Mouse (Mus musculus): ENCODE measurements at regions not wholly inside any gene's neighbourhood (a gene's known extent, or its start where the extent isn't known, plus 50 kb on each side); places are given as distances from the start of the nearest gene placed in this dataset.

DNA sequence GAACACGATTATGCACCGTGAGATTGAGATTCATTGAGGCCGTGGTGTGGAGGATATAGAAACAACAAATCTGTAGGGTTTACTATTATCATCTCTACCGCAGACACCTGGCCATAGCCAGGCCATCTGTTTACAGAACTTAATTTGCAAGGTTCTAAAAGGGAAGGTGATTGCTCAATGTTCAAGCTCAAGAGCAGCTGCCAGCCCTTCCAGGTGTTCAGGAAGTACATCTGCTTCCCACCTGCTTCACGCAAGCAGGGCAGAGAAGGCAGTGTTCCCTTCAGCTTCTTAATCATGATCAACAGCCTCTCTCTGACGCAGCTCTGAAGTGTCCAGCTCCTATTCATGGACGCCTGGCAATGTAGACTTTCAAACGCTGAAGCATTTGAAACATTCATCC lies 202.4 kb upstream of the Prdm1 start:
- DNase-seq (ENCODE audit: low spot score) = no peak

DNA sequence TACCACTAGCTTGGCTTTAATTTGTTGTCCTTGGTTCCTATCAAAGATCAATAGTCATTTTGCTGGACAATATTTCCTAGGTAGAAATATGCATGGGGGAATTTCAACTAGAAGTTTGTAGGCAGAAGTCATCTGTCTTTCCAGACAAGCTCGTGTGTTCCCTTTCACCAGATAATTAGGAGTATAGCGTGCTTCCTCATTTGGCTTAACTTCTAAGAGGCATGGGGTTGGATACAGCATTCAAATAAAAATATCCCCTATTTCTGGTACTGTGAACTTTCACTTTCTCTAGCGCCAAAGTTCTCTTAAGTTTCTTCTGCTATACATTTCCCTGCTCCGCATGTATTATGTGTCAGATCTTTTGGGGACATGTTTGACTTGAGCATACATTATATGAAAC lies 200.7 kb upstream of the Prdm1 start:
- DNase-seq (ENCODE audit: low spot score) = no peak

DNA sequence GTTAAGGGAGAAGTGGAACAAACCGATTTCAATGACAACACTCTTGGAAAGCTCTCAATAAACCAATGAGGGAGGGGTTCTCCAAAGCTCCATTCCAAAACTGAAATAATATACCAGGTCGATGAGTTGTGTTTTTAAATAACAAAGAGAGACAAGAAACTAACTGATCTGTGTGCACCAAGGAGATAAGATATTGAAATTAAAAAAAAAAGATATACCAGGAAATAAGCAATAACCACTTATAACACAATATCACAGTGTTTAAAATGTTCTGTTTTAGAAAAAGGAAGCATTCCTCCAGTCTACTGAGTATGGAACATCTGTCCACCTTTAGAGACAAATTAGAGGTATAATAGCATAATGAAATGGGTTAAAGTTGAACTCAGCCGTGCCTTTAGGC lies 196.3 kb upstream of the Prdm1 start:
- DNase-seq (ENCODE audit: low spot score) = no peak

DNA sequence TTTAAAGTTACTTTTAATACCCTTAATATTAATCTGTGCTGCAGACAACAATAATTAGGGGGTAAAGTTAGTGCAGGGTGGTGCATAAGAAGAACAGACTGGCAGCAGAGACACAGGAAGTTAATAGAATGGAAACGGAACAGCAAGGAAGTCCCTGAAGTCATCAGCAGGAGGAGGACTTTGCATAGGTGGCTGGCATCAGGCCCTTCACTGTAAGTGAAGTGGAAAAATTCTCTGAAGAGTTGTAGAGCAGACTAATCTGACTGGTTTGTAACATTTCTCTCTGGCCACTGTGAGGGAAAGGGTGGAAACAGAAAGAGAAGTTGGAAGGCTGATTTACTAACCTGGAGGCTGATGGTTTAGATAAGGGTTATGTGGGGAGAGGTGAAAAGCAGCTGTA lies 195.5 kb upstream of the Prdm1 start:
- no peak for DNase-seq (ENCODE audit: low spot score)

DNA sequence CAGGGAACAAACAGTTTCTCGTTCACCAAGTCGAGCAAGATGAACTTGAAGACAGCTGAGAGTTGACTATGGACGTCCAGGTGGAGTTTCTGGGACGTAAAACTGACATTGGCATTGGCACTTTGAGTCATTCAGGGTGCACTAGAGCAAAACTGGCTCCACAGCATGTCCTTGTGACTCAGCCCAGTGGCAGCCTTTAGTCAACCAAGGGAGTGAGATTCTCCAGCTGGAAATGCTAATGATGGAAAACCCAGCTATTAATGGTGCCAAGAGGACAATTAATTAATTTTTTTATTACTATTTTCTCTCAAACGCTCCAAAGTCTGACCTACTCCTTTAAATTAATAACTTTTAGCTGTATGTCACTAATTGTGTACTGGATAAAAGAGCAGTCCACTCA lies 195.0 kb upstream of the Prdm1 start:
- no peak for DNase-seq (ENCODE audit: low spot score)

DNA sequence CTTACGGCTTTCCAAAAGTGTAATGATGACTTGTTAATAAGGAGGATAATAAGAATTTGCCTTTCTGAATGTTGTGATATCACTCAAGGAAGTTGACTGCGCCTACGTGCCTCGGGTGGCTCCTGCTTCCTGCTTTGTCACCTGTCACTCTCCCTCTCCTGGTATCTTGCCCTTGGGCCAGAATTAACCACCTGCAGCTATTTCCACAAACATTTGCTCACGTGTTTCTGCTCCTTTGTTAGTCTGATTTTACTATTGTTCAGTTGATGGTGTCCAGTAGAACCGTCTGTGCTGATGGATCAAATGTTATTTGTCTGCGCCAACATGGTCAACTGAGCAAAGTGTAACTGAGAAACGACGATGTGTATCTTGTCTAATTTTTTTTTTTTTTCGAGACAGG lies 193.4 kb upstream of the Prdm1 start:
- no peak for DNase-seq (ENCODE audit: low spot score)

DNA sequence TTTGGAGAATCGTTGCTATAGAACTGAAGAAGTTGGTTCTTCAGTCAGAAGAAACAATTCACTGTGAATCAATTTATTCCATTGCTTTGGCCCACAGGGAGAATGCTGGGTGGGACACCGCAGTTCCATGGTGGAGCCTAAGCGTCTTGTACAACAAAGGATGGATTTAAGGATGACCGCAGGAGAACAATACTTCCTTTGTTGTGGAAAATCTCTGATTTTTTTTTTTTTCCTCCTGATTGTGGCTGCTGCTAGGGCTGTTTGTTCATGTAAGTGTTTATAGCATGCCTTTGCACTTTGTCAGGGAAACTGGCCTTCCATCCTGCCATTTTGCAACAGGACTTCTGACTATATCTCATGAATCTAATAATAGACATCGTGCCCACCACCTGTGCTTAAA lies 188.3 kb upstream of the Prdm1 start:
- DNase-seq (ENCODE audit: low spot score) = no peak

DNA sequence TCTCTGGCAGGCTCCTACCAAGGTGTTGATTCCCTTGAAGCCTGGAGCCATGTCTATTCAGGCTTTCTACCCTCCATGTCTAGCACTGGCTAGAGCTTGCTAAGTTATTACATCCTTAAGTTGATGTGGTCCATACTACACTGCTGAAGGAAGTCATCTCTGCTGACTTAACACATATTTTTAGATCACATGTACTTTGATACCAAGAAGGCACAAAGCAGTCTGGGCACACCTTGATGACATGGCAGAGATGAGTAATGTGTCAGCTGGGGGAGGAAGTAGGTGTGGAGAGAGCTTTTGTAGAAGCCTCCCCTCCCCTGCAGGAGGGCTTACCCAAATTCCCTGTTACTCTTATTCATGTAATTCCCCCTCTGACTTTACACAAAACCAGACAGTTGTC lies 187.6 kb upstream of the Prdm1 start:
- DNase-seq (ENCODE audit: low spot score) = no peak

DNA sequence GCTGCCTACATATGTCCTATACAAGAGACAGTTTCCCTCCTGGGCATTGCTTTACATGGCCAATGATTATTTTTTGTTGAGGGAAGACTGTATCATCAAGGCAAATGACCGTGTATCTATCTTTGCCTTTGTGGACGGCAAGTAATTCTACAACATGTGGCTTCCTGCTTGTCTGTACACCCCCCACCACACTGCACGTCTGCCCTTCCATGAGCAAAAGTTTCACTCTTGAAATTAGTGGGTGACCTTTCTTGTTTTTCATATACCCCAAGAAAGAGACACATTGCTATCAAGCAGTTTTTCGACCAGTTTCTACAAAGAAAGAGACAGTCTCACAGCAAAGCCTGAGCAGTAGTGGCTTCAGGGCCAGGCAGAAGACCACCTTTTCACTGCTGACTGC lies 180.5 kb upstream of the Prdm1 start:
- DNase-seq (ENCODE audit: low spot score) = no peak

DNA sequence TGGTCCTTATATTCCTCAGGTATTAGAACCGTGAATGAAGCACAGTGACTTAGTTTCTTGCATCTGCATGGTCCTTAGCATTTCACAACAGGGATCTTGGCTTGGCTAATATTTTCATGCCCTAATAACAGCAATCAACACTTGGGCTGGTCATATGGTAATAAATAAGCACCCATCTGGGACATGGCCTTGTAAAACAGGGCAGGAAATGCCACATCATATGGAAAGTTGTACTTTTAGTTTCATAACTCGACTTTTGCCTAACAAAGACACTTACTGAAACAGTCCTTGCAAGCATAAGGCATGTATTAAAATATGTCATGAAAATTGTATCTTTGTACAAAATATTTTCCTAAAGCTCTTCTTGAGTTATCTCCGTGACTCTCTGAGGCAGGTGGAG lies 175.8 kb upstream of the Prdm1 start:
- no peak for DNase-seq (ENCODE audit: low spot score)

DNA sequence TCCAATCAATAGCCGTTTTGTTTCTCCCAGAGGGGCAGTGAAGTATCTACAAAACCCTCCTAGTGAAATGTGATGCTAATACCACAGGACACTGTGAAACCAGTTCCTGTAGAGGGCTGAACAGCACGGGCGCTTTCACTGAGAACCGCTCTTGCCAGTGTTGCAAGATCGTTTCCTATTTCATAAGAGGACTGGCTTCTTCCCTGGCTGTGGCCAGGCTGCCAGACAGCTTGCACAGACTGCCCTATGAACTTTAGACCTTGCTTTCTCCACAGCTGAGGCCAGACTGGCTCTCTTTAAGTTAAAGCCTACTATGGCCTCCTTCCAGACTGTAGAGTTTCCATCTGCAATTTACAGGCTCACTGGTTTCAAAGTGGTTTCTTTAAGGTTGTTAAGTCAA lies 173.8 kb upstream of the Prdm1 start:
- DNase-seq (ENCODE audit: low spot score) = no peak

DNA sequence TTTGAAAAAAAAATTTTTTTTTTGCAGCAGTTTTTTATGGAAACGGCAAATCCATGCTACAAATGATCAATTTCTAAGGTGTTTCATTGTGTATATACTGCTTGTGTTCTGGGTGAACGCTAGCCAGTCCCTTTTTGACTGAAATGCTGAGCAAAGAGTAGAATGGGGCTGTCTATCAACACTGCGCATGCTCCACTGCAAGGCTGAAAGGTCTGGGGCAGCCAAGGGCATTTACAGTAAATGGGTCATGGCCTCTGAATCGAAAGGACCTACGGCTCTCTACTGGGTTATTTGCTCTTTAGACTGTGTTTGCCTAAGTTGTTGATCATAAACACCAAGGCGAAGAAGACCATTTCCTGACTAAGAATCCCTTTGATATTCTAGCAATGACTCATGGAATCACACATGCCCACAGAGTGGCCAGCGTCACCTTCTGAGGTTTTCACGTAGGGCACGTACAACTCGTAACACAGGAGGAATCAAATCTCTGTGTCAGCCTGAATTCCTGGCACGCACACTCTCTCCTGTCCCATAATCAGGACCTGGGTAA lies 171.8 kb upstream of the Prdm1 start:
- DNase-seq (ENCODE audit: low spot score) = no peak

DNA sequence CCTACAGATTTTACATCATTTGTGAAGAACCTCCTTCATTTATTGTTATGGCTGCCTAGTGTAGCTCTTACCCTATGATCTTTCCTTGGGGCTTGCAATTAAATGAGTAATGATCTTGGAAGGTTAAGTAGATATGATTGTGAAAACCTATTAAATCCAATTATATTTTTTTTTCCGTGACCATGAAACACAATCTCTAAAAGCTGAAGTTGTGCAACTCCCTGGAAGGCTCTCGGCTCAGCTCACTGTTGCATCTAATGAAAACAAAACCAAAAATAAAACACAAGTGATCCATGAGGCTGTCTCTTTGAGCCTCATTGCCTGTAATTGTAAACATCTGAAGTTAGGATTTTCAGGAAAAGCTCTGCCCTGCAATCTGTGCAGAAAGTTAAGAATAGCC lies 169.7 kb upstream of the Prdm1 start:
- DNase-seq (ENCODE audit: low spot score) = no peak

DNA sequence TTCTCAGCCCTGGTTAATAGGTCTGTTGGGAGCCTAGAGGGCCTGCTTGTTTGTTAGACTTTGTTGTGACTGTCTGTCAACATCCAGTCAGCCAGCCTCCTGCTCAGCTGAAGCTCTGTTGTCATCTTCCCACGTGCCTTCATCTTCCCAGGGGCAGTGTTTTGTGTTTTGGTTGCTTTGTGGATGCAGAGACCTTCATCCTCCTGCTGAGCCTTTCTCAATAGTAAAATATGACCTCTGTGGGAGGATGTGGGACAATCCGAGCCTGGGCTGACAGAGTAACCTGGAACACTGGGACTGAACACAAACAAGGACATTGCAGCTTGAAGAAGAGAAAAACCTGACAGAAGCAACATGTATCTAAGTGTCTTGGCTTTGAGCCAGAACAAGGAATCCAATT lies 168.7 kb upstream of the Prdm1 start:
- DNase-seq (ENCODE audit: low spot score) = no peak

DNA sequence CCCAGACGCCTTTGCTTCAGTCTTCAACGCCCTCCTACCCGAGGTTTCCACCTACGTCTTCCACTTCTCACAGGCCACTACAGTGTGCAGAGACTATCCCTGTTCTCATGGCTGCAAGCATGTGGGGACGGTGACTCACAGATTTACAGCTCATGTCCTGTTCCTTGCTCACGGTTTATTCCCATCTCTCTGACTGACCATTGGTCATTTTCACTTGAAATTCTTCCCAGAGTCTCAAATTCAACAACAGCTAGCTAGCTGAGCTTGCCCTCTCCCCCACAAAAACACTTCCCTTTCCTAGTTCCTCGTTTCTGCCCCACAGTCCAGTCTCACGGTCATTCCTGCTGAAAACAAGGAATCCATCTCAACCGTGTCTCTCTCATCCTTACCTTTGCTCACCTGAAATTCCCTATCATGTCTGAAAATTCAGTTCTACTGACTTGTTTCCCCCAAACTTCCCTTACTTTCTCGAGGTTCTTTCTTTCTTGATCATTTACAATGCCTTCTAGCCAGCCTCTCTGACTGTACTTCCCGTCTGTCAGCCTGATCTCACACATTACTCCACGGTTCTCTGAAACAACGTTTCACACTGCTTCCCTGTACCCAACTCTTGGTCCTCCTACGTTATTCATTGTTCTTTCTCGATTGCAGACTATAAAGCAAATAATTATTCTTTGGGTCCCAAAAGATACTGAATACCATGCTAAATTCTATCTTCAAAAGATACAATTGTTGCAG lies 163.5 kb upstream of the Prdm1 start:
- DNase-seq (ENCODE audit: low spot score) = no peak

DNA sequence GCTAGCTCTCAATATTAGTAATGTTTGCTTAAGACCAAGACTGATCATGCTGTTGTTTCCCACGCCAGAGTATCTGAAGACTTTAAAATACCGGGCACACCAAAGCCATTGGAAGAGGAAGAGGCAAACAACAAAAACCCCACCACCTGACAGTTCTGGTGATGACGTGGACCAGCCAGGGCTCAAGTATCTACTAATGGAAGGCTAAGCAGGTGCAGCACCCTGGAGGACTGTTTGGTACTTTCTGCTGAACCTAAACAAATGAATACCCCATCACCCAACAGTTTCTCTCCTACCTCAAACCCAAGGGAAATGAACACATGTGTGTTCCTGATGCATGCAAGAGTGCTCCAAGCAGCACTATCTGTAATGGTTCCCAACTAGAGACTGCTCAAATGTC lies 160.3 kb upstream of the Prdm1 start:
- DNase-seq (ENCODE audit: low spot score) = no peak

DNA sequence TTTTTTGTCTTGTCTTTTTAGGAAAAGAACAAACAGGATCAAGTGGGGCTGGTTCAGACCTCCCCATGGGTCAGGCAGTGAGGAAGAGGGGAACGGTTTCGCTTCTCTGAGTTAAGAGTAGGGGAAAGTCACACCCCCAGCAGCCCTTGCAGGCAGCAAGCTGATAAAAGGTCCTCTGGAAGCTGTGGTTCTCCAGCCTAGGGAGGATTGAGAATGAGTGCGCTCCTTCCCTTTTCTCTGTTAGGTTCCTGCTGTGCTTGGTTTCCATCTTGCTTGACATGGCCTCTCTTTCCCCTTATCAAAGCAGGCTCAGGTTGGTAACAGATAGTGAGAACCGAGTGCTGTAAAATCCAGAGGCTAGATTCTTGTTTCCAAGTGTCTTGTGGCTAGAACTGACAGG lies 157.8 kb upstream of the Prdm1 start:
- no peak for DNase-seq (ENCODE audit: low spot score)

DNA sequence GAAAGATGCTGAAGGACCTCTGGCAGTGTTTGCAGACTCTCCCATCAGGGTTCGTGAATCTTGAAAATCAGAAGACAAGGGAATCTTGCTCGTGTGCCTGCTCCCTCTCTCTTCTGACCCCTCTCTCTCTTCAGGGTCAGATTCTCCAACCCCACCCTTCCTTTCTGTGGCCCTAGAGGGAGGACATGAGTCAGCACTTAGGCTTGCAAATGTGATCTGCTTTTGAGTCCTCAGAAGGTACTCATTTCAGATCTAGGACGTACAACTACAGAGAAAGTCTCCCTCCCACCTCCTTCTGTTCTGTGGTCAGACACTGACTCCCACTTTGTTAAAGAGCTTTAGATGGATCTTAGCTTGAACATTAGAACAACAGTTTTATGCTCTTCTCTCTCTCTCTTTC lies 156.9 kb upstream of the Prdm1 start:
- DNase-seq (ENCODE audit: low spot score) = no peak

DNA sequence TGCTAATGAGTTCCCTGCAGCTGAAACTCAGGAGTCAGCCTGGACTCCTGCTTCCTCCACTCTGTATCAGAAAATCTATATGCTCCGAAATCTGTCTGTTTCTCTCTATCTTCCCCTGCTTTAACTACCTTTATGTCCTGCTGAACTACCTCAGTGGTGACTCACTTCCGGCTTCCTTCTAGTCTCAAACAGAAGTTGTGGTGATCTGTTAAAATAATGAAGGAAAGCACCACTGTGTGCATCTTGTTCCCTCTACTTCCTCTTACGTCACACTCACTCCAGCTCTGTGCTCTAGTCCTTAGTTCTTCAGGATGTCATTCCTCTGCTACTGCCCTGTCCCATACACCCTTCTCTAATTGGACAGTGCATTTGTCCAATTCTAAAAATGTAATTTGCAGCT lies 148.2 kb upstream of the Prdm1 start:
- DNase-seq (ENCODE audit: low spot score) = no peak

DNA sequence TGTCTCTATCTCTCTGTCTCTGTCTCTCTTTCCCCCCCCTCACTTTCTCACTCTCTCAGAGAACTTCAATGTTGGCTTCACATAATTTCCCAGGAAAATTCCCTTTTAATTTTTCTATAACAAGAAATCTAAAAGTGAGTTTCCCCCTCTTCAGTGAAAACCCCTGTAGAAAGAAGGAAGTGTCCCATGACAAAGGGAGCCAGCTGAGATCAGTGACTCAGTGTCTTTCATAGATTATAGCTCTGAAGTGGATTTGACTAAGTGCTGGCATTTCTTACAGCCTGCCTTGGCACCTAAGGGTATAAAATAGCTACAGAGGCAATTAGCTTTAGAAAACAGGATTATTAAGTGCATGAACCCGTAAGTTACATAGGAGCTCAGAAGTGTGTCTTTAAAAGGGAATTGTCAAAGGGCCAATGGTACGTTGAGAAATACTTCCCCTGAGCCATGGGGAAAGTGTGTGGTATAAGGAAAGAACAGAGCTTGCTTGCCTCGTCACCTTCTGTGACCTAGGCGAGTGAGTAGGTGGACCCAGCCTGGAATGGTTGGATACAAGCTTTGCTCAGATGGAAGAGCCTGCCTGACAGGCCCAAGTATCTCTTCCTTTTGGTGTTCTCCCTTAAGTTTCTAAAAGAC lies 137.3 kb upstream of the Prdm1 start:
- no peak for DNase-seq (ENCODE audit: low spot score)

DNA sequence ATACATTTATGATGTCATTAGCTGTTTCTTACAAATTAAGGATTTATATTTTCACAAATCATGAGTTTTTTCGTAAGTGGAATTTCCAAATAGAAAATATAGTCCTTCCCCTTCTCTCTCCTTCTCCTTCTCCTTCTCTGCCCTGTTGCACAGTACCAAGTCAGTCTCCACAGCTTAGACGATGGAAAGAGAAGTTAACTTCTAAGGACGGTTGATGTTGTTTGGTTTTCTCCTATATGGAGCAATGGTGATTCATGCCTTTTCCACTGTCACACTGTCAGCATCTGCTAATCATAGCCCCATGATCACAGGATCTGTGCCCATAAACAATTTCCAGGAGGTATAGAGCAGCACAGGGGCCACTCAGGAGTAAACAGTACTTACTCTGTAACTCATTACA lies 131.2 kb upstream of the Prdm1 start:
- DNase-seq (ENCODE audit: low spot score) = no peak

DNA sequence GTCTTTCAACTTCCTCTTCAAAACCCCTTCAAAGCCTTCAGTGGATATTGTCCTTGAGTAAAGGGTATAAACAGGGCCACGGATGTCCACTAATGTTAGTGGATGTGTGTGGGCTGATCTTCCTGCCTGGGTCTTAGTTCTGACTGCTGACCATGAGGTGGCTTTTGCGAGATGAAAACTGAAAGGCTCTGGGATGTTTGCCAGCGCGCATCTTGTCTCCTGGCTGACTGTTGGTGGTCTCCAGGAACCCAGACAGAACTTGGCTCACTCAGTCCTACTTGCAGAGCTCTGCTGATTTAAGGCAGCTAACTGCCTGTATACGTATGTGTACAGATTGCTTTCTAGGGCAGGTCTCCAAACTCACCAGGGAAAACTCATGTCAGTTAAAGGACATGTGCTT lies 125.5 kb upstream of the Prdm1 start:
- DNase-seq (ENCODE audit: low spot score) = no peak

DNA sequence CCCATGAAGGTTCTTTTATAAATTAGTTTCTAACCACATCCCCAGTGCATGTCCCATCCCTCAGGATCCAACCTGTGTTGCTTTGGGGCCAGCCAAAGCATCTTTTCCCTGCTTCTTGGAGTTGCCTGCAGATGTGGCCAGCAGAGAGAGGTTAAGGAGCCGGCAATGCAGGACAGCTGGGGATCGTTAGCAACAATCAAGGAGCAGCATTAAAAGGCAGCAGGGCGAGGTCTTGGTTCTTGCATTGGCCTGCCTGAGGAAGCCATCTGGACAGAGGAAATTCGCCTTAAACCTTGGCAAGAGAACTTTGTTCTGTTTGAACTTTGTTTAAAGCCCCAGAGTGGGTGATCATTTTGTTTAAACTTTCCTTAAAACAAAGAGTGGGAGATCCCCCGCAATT lies 118.7 kb upstream of the Prdm1 start:
- DNase-seq (ENCODE audit: low spot score) = no peak

DNA sequence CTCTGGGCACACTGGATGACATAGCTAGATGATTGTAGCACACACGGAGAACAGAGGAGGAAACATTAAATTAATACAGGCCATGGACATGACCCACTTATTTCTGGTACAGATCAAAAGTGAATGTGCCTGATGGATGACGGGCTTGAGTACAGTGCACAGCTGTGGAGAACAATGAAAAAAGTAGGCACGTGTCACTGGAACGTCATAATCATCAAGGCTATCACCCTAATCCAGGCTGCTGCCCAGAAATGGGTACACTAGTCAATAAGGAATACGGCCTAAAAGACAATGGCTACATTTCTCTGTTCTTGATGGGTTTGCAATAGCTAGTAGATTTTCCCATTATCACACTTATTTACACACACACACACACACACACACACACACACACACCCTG lies 118.3 kb upstream of the Prdm1 start:
- DNase-seq (ENCODE audit: low spot score) = no peak

Data from left cerebral cortex, adult 11 months (tissue).